Mouse (Mus musculus) erythroblast, embryonic 14.5 days (primary cell): Measurements from ENCODE around the gene Pacs1.

Experiments used
- GATA1 ChIP-seq: IDR thresholded peaks from 2 replicates; pipeline ENCODE4 v1.6.1; 2012; ENCODE audit warnings: low read length, inconsistent platforms, mixed read lengths
- TAL1 ChIP-seq: IDR thresholded peaks from 3 replicates; pipeline ENCODE4 v1.6.1; 2012; ENCODE audit warnings: low read length, inconsistent platforms, mixed read lengths

GRCm38 (mm10) chr19:5095887-5096474 lies 176.9 kb downstream of the Pacs1 start:
- TF ChIP-seq TAL1 (no peak), GATA1 (no peak)
